Mouse (Mus musculus): ENCODE measurements at regions not wholly inside any gene's neighbourhood (a gene's known extent, or its start where the extent isn't known, plus 50 kb on each side); places are given as distances from the start of the nearest gene placed in this dataset.

GRCm38 (mm10) chr12:22745556-22745955 is 1034.5 kb downstream of the Gm10330 start:
- DNase-seq (ENCODE audit: low spot score) = peak; percentile 43

- DNase-seq (ENCODE audit: low spot score) = peak; percentile 51
Observed at GRCm38 (mm10) chr12:22745067-22745466, 1035.0 kb downstream of the Gm10330 start.

Data from testis, postnatal 10 days (tissue).